ENCODE assay signal across 8 mouse cellular contexts in genomic region chr16:21995304-21995703, GRCm38 (mm10). TPM values are rescaled to one million over a fixed set of nuclear protein-coding genes. Genes with fewer than 3 reads are reported as not detected.
DNase-seq lines count a peak whose midpoint lies in the region; ATAC-seq and TF ChIP-seq lines count a peak whose summit lies in the region.

Gene Liph, minus strand, starts transcription at chr16:21995663.

- 2% methylated on average over 16 of the region's 16 CpGs for WGBS in hindbrain, postnatal 0 days
- WGBS in liver, embryonic 11.5 days: 14% methylated on average over 16 of the region's 16 CpGs
- 6% methylated on average over 16 of the region's 16 CpGs for WGBS in midbrain, embryonic 16.5 days

- ATAC-seq in hindbrain, postnatal 0 days: no peak
- 0 out of 2 replicates have a peak, but pooled peaks have one; percentile 33 for ATAC-seq in liver, embryonic 11.5 days (replicated peaks; ENCODE audit: low FRiP score)
- no peak for ATAC-seq in midbrain, embryonic 16.5 days

- intact Hi-C loops in left cerebral cortex, adult 2 months (cut with DNase I): no loop called here
- intact Hi-C loops in left cerebral cortex, postnatal 14 days (cut with DNase I): no loop called here

- no peak for DNase-seq in left cerebral cortex, adult 2 months (ENCODE audit: extremely low spot score in 1 of 2, low spot score in 2 of 2)
- DNase-seq in left cerebral cortex, postnatal 14 days (ENCODE audit: low spot score in 2 of 2): no peak
- peak; percentile 15 for DNase-seq in hindbrain, postnatal 0 days (ENCODE audit: low spot score)
- DNase-seq in liver, embryonic 11.5 days (ENCODE audit: low spot score): no peak
- peak; percentile 64 for DNase-seq in yolk sac, embryonic 10.5 days (ENCODE audit: low spot score)
- DNase-seq in cerebellum, adult 11-12 months: no peak

- H3K9me3 ChIP-seq in erythroblast, embryonic 14.5 days (ENCODE audit: control insufficient read depth, low read length): no peaks in the 10 kb centered on the region
- H3K9me3 ChIP-seq in hindbrain, postnatal 0 days (ENCODE audit: low read length): no peaks in the 10 kb centered on the region
- H3K9me3 ChIP-seq in liver, embryonic 11.5 days (ENCODE audit: control insufficient read depth, low read length): no peaks in the 10 kb centered on the region
- no peaks in the 10 kb centered on the region for H3K9me3 ChIP-seq in midbrain, embryonic 16.5 days (replicated peaks; ENCODE audit: control insufficient read depth, low read length, poor library complexity, severe bottlenecking)

- H3K36me3 ChIP-seq in erythroblast, embryonic 14.5 days (ENCODE audit: control insufficient read depth): no peaks in the 10 kb centered on the region; the same call in 1 of the 2 replicates
- no peaks in the 10 kb centered on the region for H3K36me3 ChIP-seq in hindbrain, postnatal 0 days (ENCODE audit: insufficient read depth, low read length)
- H3K36me3 ChIP-seq in liver, embryonic 11.5 days (ENCODE audit: control insufficient read depth, insufficient read depth, low read length): no peaks in the 10 kb centered on the region
- H3K36me3 ChIP-seq in midbrain, embryonic 16.5 days (ENCODE audit: control insufficient read depth, insufficient read depth, low read length): no peaks in the 10 kb centered on the region

- H3K4me3 ChIP-seq in left cerebral cortex, adult 2 months: peak within 1 kb of the TSS; percentile 26; the same call in 1 of the 2 replicates
- H3K4me3 ChIP-seq in erythroblast, embryonic 14.5 days (replicated peaks): peak within 1 kb of the TSS; percentile 52
- H3K4me3 ChIP-seq in hindbrain, postnatal 0 days (ENCODE audit: low read length): peak within 1 kb of the TSS; percentile 26
- H3K4me3 ChIP-seq in liver, embryonic 11.5 days (ENCODE audit: low read depth, low read length): peak within 1 kb of the TSS; percentile 1; the same call in 1 of the 2 replicates
- H3K4me3 ChIP-seq in midbrain, embryonic 16.5 days (ENCODE audit: low read depth, low read length): peak within 1 kb of the TSS; percentile 26

- TF ChIP-seq CTCF in left cerebral cortex, adult 2 months (IDR thresholded peaks at IDR 0.05): no peak
- no peak for TF ChIP-seq CTCF in hindbrain, postnatal 0 days (IDR thresholded peaks at IDR 0.05; ENCODE audit: low read depth)

- no peak within 1 kb of the TSS for H3K27ac ChIP-seq in left cerebral cortex, adult 2 months
- no peak within 1 kb of the TSS for H3K27ac ChIP-seq in hindbrain, postnatal 0 days
- peak within 1 kb of the TSS; percentile 82 for H3K27ac ChIP-seq in liver, embryonic 11.5 days (ENCODE audit: low read depth, low read length)
- H3K27ac ChIP-seq in midbrain, embryonic 16.5 days (ENCODE audit: low read length): no peak within 1 kb of the TSS

- H3K4me2 ChIP-seq in hindbrain, postnatal 0 days (ENCODE audit: low read depth, low read length): peak within 1 kb of the TSS; percentile 58
- H3K4me2 ChIP-seq in liver, embryonic 11.5 days: peak within 1 kb of the TSS; percentile 51
- peak within 1 kb of the TSS; percentile 61 for H3K4me2 ChIP-seq in midbrain, embryonic 16.5 days (ENCODE audit: low read length)

- H3K27me3 ChIP-seq in erythroblast, embryonic 14.5 days (ENCODE audit: control insufficient read depth): no peaks in the 10 kb centered on the region
- peaks cover 7% of the 10 kb centered on the region; the same call in 1 of the 2 replicates for H3K27me3 ChIP-seq in hindbrain, postnatal 0 days (ENCODE audit: insufficient read depth, low read length)
- H3K27me3 ChIP-seq in liver, embryonic 11.5 days (replicated peaks; ENCODE audit: control insufficient read depth, insufficient read depth, low read length): no peaks in the 10 kb centered on the region
- no peaks in the 10 kb centered on the region for H3K27me3 ChIP-seq in midbrain, embryonic 16.5 days (ENCODE audit: control insufficient read depth, insufficient read depth, low read depth, low read length)

- peaks cover 51% of the 10 kb centered on the region for H3K4me1 ChIP-seq in erythroblast, embryonic 14.5 days (ENCODE audit: control insufficient read depth)
- H3K4me1 ChIP-seq in hindbrain, postnatal 0 days (ENCODE audit: insufficient read depth, low read length): no peaks in the 10 kb centered on the region
- peaks cover 26% of the 10 kb centered on the region for H3K4me1 ChIP-seq in liver, embryonic 11.5 days (replicated peaks; ENCODE audit: control insufficient read depth, insufficient read depth, low read length)
- no peaks in the 10 kb centered on the region for H3K4me1 ChIP-seq in midbrain, embryonic 16.5 days (ENCODE audit: control insufficient read depth, insufficient read depth, low read length)

- no peak within 1 kb of the TSS; the same call in 1 of the 2 replicates for H3K9ac ChIP-seq in hindbrain, postnatal 0 days (replicated peaks; ENCODE audit: low read length)
- H3K9ac ChIP-seq in liver, embryonic 11.5 days (ENCODE audit: low read depth, low read length): peak within 1 kb of the TSS; percentile 46
- H3K9ac ChIP-seq in midbrain, embryonic 16.5 days (ENCODE audit: low read depth, low read length): 0 out of 2 replicates have a peak within 1 kb of the TSS, but pooled peaks have one; percentile 41

RNA-seq across cellular contexts. Expression of gene Liph, which starts in this region (rescaled TPM):
- under 1 TPM in 1 of 2 experiments, not detected in 1; 0.16 TPM for total RNA-seq in left cerebral cortex, adult 2 months (2021)
- total RNA-seq in left cerebral cortex, postnatal 14 days (2021): under 1 TPM; 0.48 to 0.57 TPM
- polyA plus RNA-seq in erythroblast, embryonic 14.5 days (2012): 0.06 and 0.08 TPM in 2 replicates
- total RNA-seq in hindbrain, postnatal 0 days (2014; rRNA removed): 0.04 and 0.47 TPM in 2 replicates
- polyA plus RNA-seq in hindbrain, postnatal 0 days (2015; fragmentation: Nextera tagmentation; extraction: Ambion mirVana): 0.63 and 0.74 TPM in 2 replicates
- polyA plus RNA-seq in liver, embryonic 11.5 days (2014; fragmentation: Nextera tagmentation; extraction: Ambion mirVana): 1.5 and 2.3 TPM in 2 replicates
- polyA plus RNA-seq in midbrain, embryonic 16.5 days (2015; fragmentation: Nextera tagmentation; extraction: Ambion mirVana): 0.58 and 0.92 TPM in 2 replicates

Comparison
In these comparisons a context has a peak if more than half of its experiments do, and no peak if none do; other contexts are left out.
1. Peak in DNase-seq, H3K4me3 ChIP-seq and H3K4me2 ChIP-seq in hindbrain, postnatal 0 days; RNA of the gene not detected or under 1 TPM.
2. H3K4me3 ChIP-seq: peak in every context shown above with its lines; median percentile 52 in erythroblast, embryonic 14.5 days; 26 in left cerebral cortex, adult 2 months; 26 in hindbrain, postnatal 0 days; 26 in midbrain, embryonic 16.5 days; 1 in liver, embryonic 11.5 days.